Mouse (Mus musculus) CD8-positive naive resting alpha-beta T cell, adult 2 months (primary cell): Measurements from ENCODE around the gene Ephb3.
"Not testable (repeated sequence)": the region's sequence is repeated elsewhere in the genome, so short reads cannot be mapped to it uniquely, and the experiment has no call there.

Experiments used
- DNase-seq, 2 experiments: peaks; one replicate each; pipeline ENCODE4 v3.0.0; 2022; ENCODE audit warnings: low read depth in 2 of 2, low spot score in 2 of 2

The Ephb3 gene

GRCm38 (mm10) chr16:21204367-21205092 lies at the start of gene Ephb3:
Gene Ephb3, plus strand, starts transcription at chr16:21204755.
- peak; percentile 41 to 52 for DNase-seq

GRCm38 (mm10) chr16:21156261-21156660 lies 48.3 kb upstream of the Ephb3 start:
- DNase-seq: not testable (repeated sequence)

GRCm38 (mm10) chr16:21159226-21159625 lies 45.3 kb upstream of the Ephb3 start:
- not testable (repeated sequence) for DNase-seq

- DNase-seq: not testable (repeated sequence)
Measured at GRCm38 (mm10) chr16:21163423-21163822, 41.1 kb upstream of the Ephb3 start.

GRCm38 (mm10) chr16:21165343-21166220 lies 39.0 kb upstream of the Ephb3 start:
- DNase-seq: peak in 1 of 2 experiments; percentile 3

- DNase-seq: no peak
Measured at GRCm38 (mm10) chr16:21168730-21169129, 35.8 kb upstream of the Ephb3 start.

GRCm38 (mm10) chr16:21175236-21175635 lies 29.3 kb upstream of the Ephb3 start:
- no peak for DNase-seq

GRCm38 (mm10) chr16:21182108-21182507 lies 22.4 kb upstream of the Ephb3 start:
- DNase-seq: no peak

- DNase-seq: no peak
Measured at GRCm38 (mm10) chr16:21184697-21185096, 19.9 kb upstream of the Ephb3 start.

- DNase-seq: no peak
Measured at GRCm38 (mm10) chr16:21187568-21187967, 17.0 kb upstream of the Ephb3 start.

- no peak for DNase-seq
Measured at GRCm38 (mm10) chr16:21188345-21188744, 16.2 kb upstream of the Ephb3 start.

GRCm38 (mm10) chr16:21191569-21191968 lies 13.0 kb upstream of the Ephb3 start:
- DNase-seq: no peak

GRCm38 (mm10) chr16:21192509-21193354 lies 11.8 kb upstream of the Ephb3 start:
- DNase-seq: peak in 1 of 2 experiments; percentile 20

GRCm38 (mm10) chr16:21194182-21194581 lies 10.4 kb upstream of the Ephb3 start:
- no peak for DNase-seq

GRCm38 (mm10) chr16:21195260-21195866 lies 9.2 kb upstream of the Ephb3 start:
- DNase-seq: no peak

GRCm38 (mm10) chr16:21196576-21196975 lies 8.0 kb upstream of the Ephb3 start:
- DNase-seq: no peak

- DNase-seq: no peak
Measured at GRCm38 (mm10) chr16:21197542-21197941, 7.0 kb upstream of the Ephb3 start.

- DNase-seq: no peak
Measured at GRCm38 (mm10) chr16:21198006-21198405, 6.5 kb upstream of the Ephb3 start.

GRCm38 (mm10) chr16:21198529-21198928 lies 6.0 kb upstream of the Ephb3 start:
- DNase-seq: no peak

GRCm38 (mm10) chr16:21199426-21199825 lies 5.1 kb upstream of the Ephb3 start:
- DNase-seq: no peak

- no peak for DNase-seq
Measured at GRCm38 (mm10) chr16:21202731-21203130, 1.8 kb upstream of the Ephb3 start.
